Mouse (Mus musculus) thymus, adult 2 months (tissue): ENCODE measurements around the gene Prdm16.

ENCODE experiments used
- CTCF ChIP-seq: fragments of 200-500 bp; IDR thresholded peaks from 2 replicates; pipeline ENCODE4 v1.5.1; 2012; ENCODE audit warnings: mild to moderate bottlenecking, control low read depth, low read length, moderate library complexity, borderline replicate concordance; ENCODE audit not compliant: control insufficient read depth, poor library complexity, insufficient read depth; ENCODE audit errors: extremely low read depth
- POLR2A ChIP-seq: fragments of 200-500 bp; IDR thresholded peaks from 2 replicates; pipeline ENCODE4 v1.6.1; 2012; ENCODE audit warnings: mild to moderate bottlenecking, low read length, control low read depth, moderate library complexity; ENCODE audit not compliant: control insufficient read depth, poor library complexity, insufficient read depth; ENCODE audit errors: extremely low read depth

DNA sequence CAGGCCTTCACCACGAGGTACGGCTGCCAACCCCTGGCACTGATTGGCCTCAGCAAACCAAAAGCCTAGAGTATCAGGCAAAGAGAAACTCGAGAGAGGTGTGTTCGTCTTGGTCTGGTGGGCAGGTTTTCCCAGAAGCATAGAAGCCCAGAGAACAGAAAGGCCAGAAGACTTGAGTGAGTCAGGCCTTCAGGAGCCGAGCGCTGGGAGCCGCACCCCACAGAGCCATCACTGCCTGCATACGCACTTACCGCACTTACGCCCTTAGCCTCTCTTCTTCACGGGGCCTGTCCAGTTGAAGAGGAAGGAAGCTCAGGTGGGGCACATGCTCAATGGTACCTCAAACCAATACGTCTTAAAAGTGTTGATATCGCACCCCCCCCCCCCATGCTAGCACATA, 53.0 kb downstream of the Prdm16 start:
- TF ChIP-seq CTCF (no peak), POLR2A (no peak)
